Mouse (Mus musculus): ENCODE measurements around the gene Nyap2. TPM values are rescaled to one million over a fixed set of nuclear protein-coding genes. Genes with fewer than 3 reads are reported as not detected.

Nyap2 gene
- total and polyA plus RNA-seq, 3 experiments: not detected

DNA sequence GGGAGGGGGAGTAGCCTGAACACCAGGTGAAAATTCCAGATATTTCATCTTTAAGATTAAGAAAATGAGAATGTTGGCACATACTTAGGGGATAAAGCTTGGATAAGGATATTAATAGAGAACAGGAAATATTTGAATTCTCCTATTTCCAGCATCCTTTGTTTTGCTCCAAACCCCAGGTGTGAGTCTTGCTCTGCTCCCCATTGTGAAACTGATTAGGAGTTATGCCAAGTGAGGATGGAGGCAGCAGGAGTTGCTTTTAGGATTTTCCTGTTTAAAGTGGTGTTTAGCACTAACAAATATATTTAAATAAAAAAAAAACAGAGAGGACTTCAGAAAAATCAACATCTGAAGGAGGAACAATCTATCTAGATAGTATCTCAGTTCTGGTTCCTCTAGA lies 68.8 kb downstream of the Nyap2 start:
- H3K9ac ChIP-seq (ENCODE audit: insufficient read depth, low read depth): no peak overlapping the region
- no peak for DNase-seq (ENCODE audit: extremely low read depth)
- no peaks in the 10 kb centered on the region for H3K36me3 ChIP-seq (replicated peaks in 1 of 2; ENCODE audit: control insufficient read depth in 1 of 2, insufficient read depth in 1 of 2, low read length in 1 of 2)
- H3K4me1 ChIP-seq (ENCODE audit: control insufficient read depth in 1 of 2, insufficient read depth in 2 of 2): peaks cover 0 to 11% of the 10 kb centered on the region in 2 experiments; a peak in 2 of 4 replicates
- H3K79me2 ChIP-seq (replicated peaks; ENCODE audit: control insufficient read depth, extremely low read depth, insufficient read depth, poor library complexity, severe bottlenecking): no peaks in the 10 kb centered on the region
- in situ Hi-C loops (cut with MboI; ENCODE audit: low pct_ligation_motif_present, low pct_unique_long_range_greater_than_20kb, low sequenced_read_pairs) (no loop called here), dilution Hi-C loops (cut with MboI; ENCODE audit: extremely low pct_ligation_motif_present, extremely low pct_unique_long_range_greater_than_20kb, low sequenced_read_pairs) (no loop called here)
- TF ChIP-seq POLR2A (IDR thresholded peaks at IDR 0.05; ENCODE audit: low read depth, low read length) (no peak), EP300 (IDR thresholded peaks at IDR 0.05; ENCODE audit: low read length) (no peak), CTCF (conservative IDR thresholded peaks at IDR 0.05 in 1 of 2, IDR thresholded peaks at IDR 0.05 in 1 of 2; ENCODE audit: low read depth in 2 of 2, low read length in 2 of 2) (no peak), PAX5 (IDR thresholded peaks at IDR 0.05; ENCODE audit: low read length) (no peak), NRF1 (IDR thresholded peaks at IDR 0.05; ENCODE audit: low read depth, low read length) (no peak), MEF2A (IDR thresholded peaks at IDR 0.05; ENCODE audit: borderline replicate concordance, low read depth, low read length) (no peak), USF1 (IDR thresholded peaks at IDR 0.05; ENCODE audit: low read depth, low read length) (no peak), SMC3 (IDR thresholded peaks at IDR 0.05; ENCODE audit: low read depth, low read length) (no peak), SIN3A (IDR thresholded peaks at IDR 0.05; ENCODE audit: low read length) (no peak), POLR2AphosphoS2 (IDR thresholded peaks at IDR 0.05; ENCODE audit: low read depth, low read length) (no peak), IRF4 (IDR thresholded peaks at IDR 0.05; ENCODE audit: low read depth, low read length) (no peak), NELFE (IDR thresholded peaks at IDR 0.05; ENCODE audit: low read depth, low read length) (no peak), HCFC1 (IDR thresholded peaks at IDR 0.05; ENCODE audit: low read depth, low read length) (no peak), ETS1 (conservative IDR thresholded peaks at IDR 0.05; ENCODE audit: low read depth, low read length) (no peak), MYC (IDR thresholded peaks at IDR 0.05; ENCODE audit: low read depth, low read length) (no peak)
- H3K9me3 ChIP-seq (replicated peaks; ENCODE audit: low read length): no peaks in the 10 kb centered on the region
- H3K27me3 ChIP-seq (replicated peaks): no peaks in the 10 kb centered on the region
- H3K27ac ChIP-seq (ENCODE audit: insufficient read depth, low read depth): no peak overlapping the region
- H3K4me2 ChIP-seq (ENCODE audit: insufficient read depth, low read depth, poor library complexity, severe bottlenecking): no peak overlapping the region
- no peak overlapping the region for H3K4me3 ChIP-seq (replicated peaks in 1 of 3; ENCODE audit: low read depth in 2 of 3, low read length in 2 of 3, poor library complexity in 1 of 3)

GRCm38 (mm10) chr1:81169245-81169644 lies 92.5 kb downstream of the Nyap2 start:
- in situ Hi-C loops (cut with MboI; ENCODE audit: low pct_ligation_motif_present, low pct_unique_long_range_greater_than_20kb, low sequenced_read_pairs) (no loop called here), dilution Hi-C loops (cut with MboI; ENCODE audit: extremely low pct_ligation_motif_present, extremely low pct_unique_long_range_greater_than_20kb, low sequenced_read_pairs) (no loop called here)
- H3K27ac ChIP-seq (ENCODE audit: insufficient read depth, low read depth): no peak overlapping the region
- peaks cover 0 to 3% of the 10 kb centered on the region in 2 experiments; a peak in 1 of 4 replicates for H3K4me1 ChIP-seq (ENCODE audit: control insufficient read depth in 1 of 2, insufficient read depth in 2 of 2)
- no peak overlapping the region for H3K4me3 ChIP-seq (replicated peaks in 1 of 3; ENCODE audit: low read depth in 2 of 3, low read length in 2 of 3, poor library complexity in 1 of 3)
- H3K36me3 ChIP-seq (replicated peaks in 1 of 2; ENCODE audit: control insufficient read depth in 1 of 2, insufficient read depth in 1 of 2, low read length in 1 of 2): no peaks in the 10 kb centered on the region
- H3K79me2 ChIP-seq (replicated peaks; ENCODE audit: control insufficient read depth, extremely low read depth, insufficient read depth, poor library complexity, severe bottlenecking): no peaks in the 10 kb centered on the region
- no peak overlapping the region for H3K4me2 ChIP-seq (ENCODE audit: insufficient read depth, low read depth, poor library complexity, severe bottlenecking)
- no peaks in the 10 kb centered on the region for H3K9me3 ChIP-seq (replicated peaks; ENCODE audit: low read length)
- no peak for DNase-seq (ENCODE audit: extremely low read depth)
- TF ChIP-seq CHD1 (IDR thresholded peaks at IDR 0.05; ENCODE audit: low read depth, low read length) (no peak), TBP (conservative IDR thresholded peaks at IDR 0.05; ENCODE audit: low read depth, low read length) (no peak)
- no peaks in the 10 kb centered on the region for H3K27me3 ChIP-seq (replicated peaks)
- no peak overlapping the region for H3K9ac ChIP-seq (ENCODE audit: insufficient read depth, low read depth)
